Mouse (Mus musculus) heart, postnatal 0 days (tissue): ENCODE measurements at regions not wholly inside any gene's neighbourhood (a gene's known extent, or its start where the extent isn't known, plus 50 kb on each side); places are given as distances from the start of the nearest gene placed in this dataset.
"Not testable (repeated sequence)": the region's sequence is repeated elsewhere in the genome, so short reads cannot be mapped to it uniquely, and the experiment has no call there.

ENCODE experiments used
- ATAC-seq: fragments of 200-750 bp; cut with Nextera tagmentation; 2 replicates; pipeline ENCODE4 v1.8.0; 2017; ENCODE audit warnings: low read depth, moderate number of reproducible peaks, moderate library complexity; ENCODE audit not compliant: insufficient read depth
- DNase-seq: peaks from one replicate; pipeline ENCODE4 v3.0.0-alpha.2; 2016; ENCODE audit warnings: low spot score
- H3K27ac ChIP-seq: fragments of 300-500 bp; sonication (generic); 2 replicates; pipeline ENCODE4 v1.5.1; 2014; ENCODE audit warnings: low read depth, mild to moderate bottlenecking
- H3K27me3 ChIP-seq: fragments of 300-500 bp; sonication (generic); 2 replicates; pipeline ENCODE4 v1.6.1; 2014; ENCODE audit warnings: low read length, mixed read lengths; ENCODE audit not compliant: control insufficient read depth, insufficient read depth
- H3K36me3 ChIP-seq: fragments of 300-500 bp; sonication (generic); replicated peaks from 2 replicates; pipeline ENCODE4 v1.6.1; 2014; ENCODE audit warnings: low read length, mixed read lengths; ENCODE audit not compliant: control insufficient read depth, insufficient read depth
- H3K4me1 ChIP-seq: fragments of 300-500 bp; sonication (generic); 2 replicates; pipeline ENCODE4 v1.6.1; 2014; ENCODE audit warnings: antibody characterized with exemption; ENCODE audit not compliant: control insufficient read depth, insufficient read depth
- H3K4me2 ChIP-seq: fragments of 300-500 bp; sonication (generic); 2 replicates; pipeline ENCODE4 v1.6.1; 2014; ENCODE audit warnings: low read depth, mild to moderate bottlenecking, low read length, moderate library complexity
- H3K4me3 ChIP-seq: fragments of 300-500 bp; sonication (generic); 2 replicates; pipeline ENCODE4 v1.5.1; 2014; ENCODE audit warnings: low read depth, low read length
- H3K9ac ChIP-seq: fragments of 300-500 bp; sonication (generic); replicated peaks from 2 replicates; pipeline ENCODE4 v1.6.1; 2014; ENCODE audit warnings: low read depth, low read length, mixed read lengths
- H3K9me3 ChIP-seq: fragments of 300-500 bp; sonication (generic); replicated peaks from 2 replicates; pipeline ENCODE4 v1.6.1; 2016; ENCODE audit warnings: low read length; ENCODE audit not compliant: control insufficient read depth
- CTCF ChIP-seq: IDR thresholded peaks from 2 replicates; pipeline ENCODE4 v1.5.1; 2016; ENCODE audit warnings: antibody characterized with exemption, control low read depth, low read depth
- WGBS: fragments of 180-500 bp; shearing (Covaris S2); extraction: QIAGEN DNeasy Blood & Tissue Kit; methylation state at CpG from one replicate; pipeline ENCODE4 v1.1.7; 2014; 5-methylcytosine and 5-hydroxymethylcytosine counted together

DNA sequence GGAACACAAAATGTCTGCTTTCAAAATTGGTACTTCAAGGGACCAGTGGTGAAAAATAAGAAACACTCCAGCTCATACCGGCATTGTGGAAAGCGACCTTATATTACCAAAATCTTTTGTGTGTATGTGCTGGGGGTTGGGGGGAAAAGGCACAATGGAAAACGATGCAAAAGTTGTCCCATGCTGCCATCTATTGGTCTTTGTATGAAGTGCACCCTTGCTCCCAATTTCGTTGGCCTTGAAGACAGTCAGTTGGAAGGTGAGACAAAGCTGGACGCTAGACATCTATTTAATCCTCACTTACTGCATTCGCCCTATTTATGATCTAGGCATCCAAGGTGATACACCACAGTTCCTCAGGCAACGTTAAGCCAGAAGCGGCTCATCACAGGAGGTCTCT lies 186.6 kb downstream of the BC048507 start:
- H3K27me3 ChIP-seq, H3K9me3 ChIP-seq, H3K36me3 ChIP-seq, H3K27ac ChIP-seq, H3K4me3 ChIP-seq, H3K4me2 ChIP-seq, DNase-seq, ATAC-seq, H3K4me1 ChIP-seq, H3K9ac ChIP-seq: not testable (repeated sequence)
- 17% methylated on average over 8 of the region's 8 CpGs for whole genome bisulfite sequencing
- peak; percentile 48 for TF ChIP-seq CTCF

- H3K4me1 ChIP-seq, result not testable (repeated sequence)
Observed at GRCm38 (mm10) chr13:68093311-68093710, 230.2 kb downstream of the BC048507 start.

DNA sequence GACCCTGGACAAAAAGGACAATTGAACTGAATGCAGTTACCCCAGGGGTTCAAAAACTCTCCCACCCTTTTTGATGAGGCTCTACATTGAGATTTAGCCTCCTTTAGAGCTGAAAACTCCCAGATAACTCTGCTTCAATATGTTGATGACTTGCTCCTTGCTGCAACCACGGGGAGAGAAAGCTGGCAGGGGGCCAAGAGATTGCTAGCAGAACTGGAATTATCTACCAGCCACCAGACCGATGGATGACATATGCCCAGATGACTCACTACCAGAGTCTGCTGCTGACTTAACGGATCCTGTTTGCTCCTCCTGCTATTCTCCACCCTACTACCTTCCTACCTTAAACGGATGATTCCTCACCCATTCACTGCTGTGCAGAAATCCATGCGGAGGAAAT lies 253.7 kb downstream of the BC048507 start:
- H3K27ac ChIP-seq, DNase-seq, H3K4me2 ChIP-seq, ATAC-seq, H3K36me3 ChIP-seq, H3K4me3 ChIP-seq, H3K27me3 ChIP-seq, H3K9me3 ChIP-seq, H3K9ac ChIP-seq, H3K4me1 ChIP-seq: not testable (repeated sequence)
- WGBS, result 61% methylated on average over 5 of the region's 5 CpGs

More at GRCm38 (mm10) chr13:68093311-68093710, 230.2 kb downstream of the BC048507 start:
- WGBS, result 84% methylated on average over 2 of the region's 9 CpGs
- H3K4me2 ChIP-seq, H3K27ac ChIP-seq, H3K27me3 ChIP-seq, H3K36me3 ChIP-seq, H3K9ac ChIP-seq, DNase-seq, ATAC-seq, H3K4me3 ChIP-seq, H3K9me3 ChIP-seq: not testable (repeated sequence)
